Mouse (Mus musculus) layer of hippocampus, adult 8-10 months (tissue): ENCODE results near the gene Prnd. TPM values are rescaled to one million over a fixed set of nuclear protein-coding genes. Genes with fewer than 3 reads are reported as not detected.

Experiments used
- DNase-seq, 2 experiments: peaks; one replicate each; pipeline ENCODE4 v3.0.0; 2022; ENCODE audit warnings: low spot score in 2 of 2
- total RNA-seq, 4 experiments: library from RNA; stranded (reverse); gene quantifications; 2 replicates each; pipeline ENCODE4 v1.2.4; 2022

The Prnd gene
- under 1 TPM in 2 of 4 experiments, not detected in 2; 0.13 to 0.19 TPM for total RNA-seq

GRCm38 (mm10) chr2:131950598-131951095 is at the start of gene Prnd:
TSS of gene Prnd (plus strand) at chr2:131950861.
- DNase-seq = no peak

DNA sequence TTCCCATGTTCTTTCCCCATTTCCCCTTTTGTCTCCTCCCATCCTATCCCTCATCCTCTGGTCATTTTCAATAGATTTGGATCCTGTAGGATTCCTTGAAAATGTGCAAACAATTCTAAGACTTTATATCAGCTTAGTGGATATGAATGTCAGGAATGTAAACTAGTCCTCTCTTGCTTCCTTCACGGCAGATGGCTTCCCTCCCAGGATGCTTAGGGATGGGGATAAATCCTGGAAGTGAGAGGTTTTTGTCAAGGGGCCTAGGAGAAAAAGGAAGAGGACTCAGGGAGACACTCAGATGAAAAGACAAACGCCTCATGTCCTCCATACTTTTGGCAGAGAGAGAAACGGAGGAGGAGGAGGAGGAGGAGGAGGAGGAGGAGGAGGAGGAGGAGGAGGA is 48.2 kb upstream of the Prnd start:
- DNase-seq = no peak

- no peak for DNase-seq
Observed at GRCm38 (mm10) chr2:131902867-131903266, 47.8 kb upstream of the Prnd start.

DNA sequence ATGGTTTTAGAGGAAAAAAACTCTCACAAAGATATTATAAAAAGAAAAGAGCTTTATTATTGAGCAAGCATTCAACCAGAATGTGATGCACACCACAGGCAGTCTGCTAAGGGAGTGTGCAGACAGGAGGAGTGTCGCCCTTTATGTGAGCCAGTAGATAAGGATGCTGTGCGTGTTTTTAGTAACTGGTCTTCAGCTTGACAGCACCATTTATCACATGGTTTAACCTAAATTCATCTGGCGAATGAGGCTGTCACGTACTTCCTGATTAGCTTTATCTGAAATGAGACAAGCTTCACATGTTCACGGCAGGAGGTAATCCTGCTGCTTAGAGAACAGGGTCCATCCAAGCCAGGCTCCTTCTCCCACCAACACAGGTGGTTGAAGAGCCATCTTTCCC is 45.6 kb upstream of the Prnd start:
- no peak for DNase-seq

DNA sequence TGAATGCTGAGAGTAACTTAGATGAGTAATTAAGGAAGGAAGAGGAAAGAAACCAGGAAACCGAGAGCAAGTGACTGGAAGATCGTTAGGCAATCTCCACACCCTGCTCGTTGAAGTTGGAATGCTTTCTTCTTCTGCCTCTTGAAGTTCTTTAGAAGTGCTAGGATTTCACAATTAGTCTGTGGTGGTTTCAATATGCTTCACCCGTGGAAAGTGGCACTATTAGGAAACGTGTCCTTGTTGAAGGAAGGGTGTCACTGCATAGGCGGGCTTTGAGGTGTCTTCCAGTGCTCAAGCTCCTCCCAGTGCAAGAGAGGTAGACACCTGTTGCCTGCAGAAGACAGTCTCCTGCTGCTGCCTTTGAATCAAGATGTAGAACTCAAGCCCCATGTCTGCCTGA is 44.9 kb upstream of the Prnd start:
- DNase-seq = no peak

GRCm38 (mm10) chr2:131906266-131906665 is 44.4 kb upstream of the Prnd start:
- DNase-seq = no peak

- DNase-seq = no peak
Observed at GRCm38 (mm10) chr2:131906846-131907245, 43.8 kb upstream of the Prnd start.

- DNase-seq = no peak
Observed at GRCm38 (mm10) chr2:131907311-131907710, 43.4 kb upstream of the Prnd start.

GRCm38 (mm10) chr2:131908351-131908861 is 42.3 kb upstream of the Prnd start:
- DNase-seq = no peak

DNA sequence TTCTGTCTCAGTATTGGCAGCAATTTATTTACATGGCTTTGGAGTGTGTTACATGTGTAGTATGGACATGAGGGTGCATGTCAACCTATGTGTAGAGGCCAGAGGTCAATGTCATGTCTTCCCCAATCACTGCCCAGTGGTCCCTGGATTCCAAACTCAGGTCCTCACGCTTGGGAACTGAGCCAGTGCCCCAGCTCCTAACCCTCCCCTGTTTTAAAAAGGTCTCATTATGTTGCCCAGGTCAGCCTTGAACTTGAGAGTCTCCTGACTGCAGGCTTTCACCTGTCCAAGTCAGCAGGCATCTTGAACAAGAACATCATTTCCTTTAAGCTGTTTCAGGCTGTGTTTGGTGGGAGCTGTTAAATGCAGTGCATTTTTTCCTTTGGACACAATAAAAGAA is 41.8 kb upstream of the Prnd start:
- no peak for DNase-seq

- DNase-seq = peak; percentile 86 to 89
Observed at GRCm38 (mm10) chr2:131909683-131910572, 40.7 kb upstream of the Prnd start, which contains the start of the genes Prnp and Prn. TSS of gene Prnp (plus strand) at chr2:131909928. TSS of gene Prn (plus strand) at chr2:131909957.

GRCm38 (mm10) chr2:131910847-131911246 is 39.8 kb upstream of the Prnd start:
- no peak for DNase-seq

DNA sequence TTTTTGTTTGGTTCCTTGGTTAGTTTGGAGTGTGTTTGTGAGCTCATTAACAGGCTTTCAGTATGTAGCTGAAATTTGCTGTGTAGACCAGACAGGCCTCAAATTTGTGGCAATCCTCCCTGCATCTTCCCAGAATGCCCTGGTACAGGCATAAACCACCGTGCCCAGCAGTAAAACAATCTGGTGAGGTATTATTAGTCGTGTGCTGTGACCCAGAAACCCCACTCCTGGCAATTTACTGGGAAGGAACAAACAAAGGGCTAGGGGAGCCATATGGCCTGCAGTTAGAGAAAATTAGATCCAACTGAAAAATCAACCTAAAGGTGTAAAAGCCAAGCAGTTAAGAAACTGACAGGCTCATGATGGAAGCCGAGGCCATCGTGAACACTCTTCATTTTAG is 39.3 kb upstream of the Prnd start:
- DNase-seq = no peak

DNA sequence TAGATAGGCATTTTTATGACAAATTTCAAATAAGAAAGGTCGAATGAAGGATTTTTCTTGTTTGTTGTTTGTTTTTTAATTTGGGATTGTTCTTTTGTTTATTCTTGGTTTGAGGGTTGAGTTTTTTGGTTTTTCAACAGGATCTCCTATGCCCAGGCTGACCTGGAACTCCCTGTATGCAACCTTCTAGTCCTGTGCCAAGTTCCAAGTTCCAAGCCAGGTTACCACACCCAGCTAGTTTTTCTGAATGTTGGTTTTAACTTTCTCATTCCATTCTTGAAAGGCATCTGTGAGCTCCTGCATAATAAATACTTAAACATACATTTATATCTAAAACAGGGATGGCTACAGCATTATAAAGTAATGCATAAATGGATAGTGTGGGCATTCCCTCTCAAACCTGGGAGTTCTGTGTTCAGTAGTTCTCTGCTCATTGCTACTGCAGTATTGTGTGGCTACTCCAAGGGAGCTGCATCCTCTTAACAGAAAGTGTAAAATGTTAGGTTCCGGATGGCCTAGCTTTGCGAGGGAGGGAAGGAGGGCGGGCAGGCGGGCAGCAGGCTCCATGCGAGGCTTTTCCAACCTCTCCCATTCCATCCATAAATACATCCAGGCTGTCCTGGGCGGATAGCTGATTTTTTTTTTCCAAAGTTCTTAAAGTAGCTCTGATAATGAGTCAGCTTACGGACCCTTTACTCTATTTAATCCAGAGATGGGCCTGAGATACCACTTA is 38.0 kb upstream of the Prnd start:
- DNase-seq = no peak

- no peak for DNase-seq
Observed at GRCm38 (mm10) chr2:131932275-131932902, 18.3 kb upstream of the Prnd start.

DNA sequence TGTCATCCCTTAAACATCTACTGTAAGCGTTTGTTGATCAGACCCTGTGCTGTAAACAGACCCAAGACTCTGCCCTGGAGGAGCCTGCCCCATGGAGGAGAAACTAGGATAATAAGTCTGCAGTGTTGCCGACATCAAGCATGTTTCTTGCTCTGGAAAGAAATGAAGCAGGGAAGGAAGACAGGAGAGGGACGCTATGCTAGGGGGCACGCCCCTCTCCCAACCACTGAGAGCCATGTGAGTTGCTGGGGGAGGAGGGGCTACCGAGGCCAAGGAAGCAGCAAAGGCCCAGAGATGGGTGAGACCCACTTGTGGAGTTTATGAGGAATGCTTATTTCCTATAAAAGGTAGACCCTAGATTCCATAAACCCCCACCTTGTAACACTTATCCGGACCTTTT is 17.6 kb upstream of the Prnd start:
- DNase-seq = no peak

DNA sequence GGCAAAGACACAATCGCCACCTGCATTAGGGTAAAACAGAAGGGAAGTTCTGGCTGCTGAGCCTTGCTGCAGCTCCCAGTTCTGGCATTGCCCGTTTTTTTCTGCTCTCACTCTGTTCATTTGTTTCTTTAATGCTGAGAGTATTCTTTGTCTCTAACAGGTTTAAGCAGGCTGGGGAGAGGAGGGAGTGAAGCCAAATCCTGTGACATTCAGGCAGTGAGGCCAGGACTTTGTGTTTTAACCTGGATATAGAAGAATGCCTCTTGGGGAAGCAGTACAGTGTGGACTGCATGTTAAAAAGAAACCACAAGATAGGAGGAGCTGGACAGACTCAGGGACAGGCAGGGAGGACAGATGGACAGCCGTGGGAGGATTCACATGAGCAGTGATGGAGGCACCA is 17.1 kb upstream of the Prnd start:
- DNase-seq = no peak

- DNase-seq = no peak
Observed at GRCm38 (mm10) chr2:131934243-131934642, 16.4 kb upstream of the Prnd start.

DNA sequence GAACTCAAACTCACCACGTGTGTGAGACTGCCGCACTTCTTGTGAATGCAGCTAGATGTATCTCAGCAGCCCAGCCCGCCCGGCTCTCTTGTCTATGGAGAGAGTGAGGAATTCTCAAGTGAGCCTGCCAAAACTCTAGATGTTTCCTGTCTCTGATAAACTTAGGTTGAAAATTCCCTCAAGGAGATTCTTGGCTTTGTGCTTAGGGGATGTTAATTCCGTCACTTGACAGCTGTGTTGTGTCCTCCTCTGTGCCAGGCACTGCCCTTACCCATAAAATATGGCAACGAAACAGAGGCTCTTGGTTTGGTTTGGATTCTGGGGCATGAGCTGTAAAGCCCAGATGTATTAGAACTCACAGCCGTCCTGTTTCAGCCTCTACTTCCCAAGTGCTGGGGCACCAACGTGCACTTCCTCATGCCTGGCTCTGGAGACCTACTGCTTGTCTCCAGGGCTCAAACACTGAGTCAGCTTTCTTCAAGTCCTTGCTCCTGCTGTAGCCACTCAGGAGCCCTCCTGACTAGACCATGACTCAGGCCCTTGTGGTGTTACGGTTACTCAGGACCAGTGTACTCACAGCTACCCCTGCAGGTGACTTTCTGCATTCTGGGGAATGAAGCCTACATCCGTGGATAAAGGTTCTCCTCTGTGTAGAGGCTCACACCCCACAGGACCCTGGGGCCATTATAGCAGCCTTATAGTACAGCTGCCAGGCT is 15.1 kb upstream of the Prnd start:
- no peak for DNase-seq

- DNase-seq = no peak
Observed at GRCm38 (mm10) chr2:131936410-131936809, 14.3 kb upstream of the Prnd start.
